Mouse (Mus musculus) MEL (cell line): Measurements from ENCODE around the gene Caprin1. TPM values are rescaled to one million over a fixed set of nuclear protein-coding genes. Genes with fewer than 3 reads are reported as not detected.

ENCODE experiments used
- DNase-seq: peaks from one replicate; pipeline ENCODE4 v3.0.0; 2011; ENCODE audit warnings: low read depth, low spot score
- H3K27ac ChIP-seq: 2 replicates; pipeline ENCODE4 v1.5.1; 2012; ENCODE audit warnings: low read depth, mild to moderate bottlenecking, control low read depth, low read length, moderate library complexity; ENCODE audit not compliant: control insufficient read depth
- H3K27me3 ChIP-seq, 2 experiments: fragments of 150-350 bp in 1 of 2; sonication (generic) in 1 of 2; 2 replicates each; pipeline ENCODE4 v1.6.1; 2012; ENCODE audit warnings: low read length in 2 of 2, mild to moderate bottlenecking in 2 of 2, improper control_type of control experiment in 1 of 2, moderate library complexity in 1 of 2; ENCODE audit not compliant: insufficient read depth in 2 of 2, control insufficient read depth in 1 of 2
- H3K36me3 ChIP-seq, 2 experiments: 2 replicates each; pipeline ENCODE4 v1.6.1; 2012 to 2014; ENCODE audit warnings: low read length in 2 of 2, improper control_type of control experiment in 1 of 2, inconsistent platforms in 1 of 2, mild to moderate bottlenecking in 1 of 2; ENCODE audit not compliant: insufficient read depth in 2 of 2, control insufficient read depth in 1 of 2
- H3K4me1 ChIP-seq, 2 experiments: fragments of 150-350 bp in 1 of 2; sonication (generic) in 1 of 2; 2 replicates each; pipeline ENCODE4 v1.6.1; 2012; ENCODE audit warnings: low read length in 2 of 2, improper control_type of control experiment in 1 of 2, mild to moderate bottlenecking in 1 of 2; ENCODE audit not compliant: insufficient read depth in 2 of 2, control insufficient read depth in 1 of 2
- H3K4me3 ChIP-seq, 2 experiments: fragments of 150-350 bp in 1 of 2; sonication (generic) in 1 of 2; 2 replicates each; pipeline ENCODE4 v1.5.1; 2012; ENCODE audit warnings: low read depth in 2 of 2, low read length in 2 of 2, mild to moderate bottlenecking in 2 of 2, moderate library complexity in 2 of 2, control low read depth in 1 of 2, improper control_type of control experiment in 1 of 2; ENCODE audit not compliant: control insufficient read depth in 1 of 2, insufficient read depth in 1 of 2
- H3K79me2 ChIP-seq: 2 replicates; pipeline ENCODE4 v1.6.1; 2012; ENCODE audit warnings: mild to moderate bottlenecking, low read length, moderate library complexity; ENCODE audit not compliant: control insufficient read depth, poor library complexity, insufficient read depth
- H3K9ac ChIP-seq: 2 replicates; pipeline ENCODE4 v1.6.1; 2012; ENCODE audit warnings: low read depth, mild to moderate bottlenecking, control low read depth, low read length, moderate library complexity; ENCODE audit not compliant: control insufficient read depth, poor library complexity, severe bottlenecking
- H3K9me3 ChIP-seq: fragments of 150-350 bp; sonication (generic); replicated peaks from 2 replicates; pipeline ENCODE4 v1.6.1; 2012; ENCODE audit warnings: mild to moderate bottlenecking, low read length, improper control_type of control experiment, moderate library complexity; ENCODE audit not compliant: insufficient read depth
- BHLHE40 ChIP-seq: IDR thresholded peaks from 2 replicates; pipeline ENCODE4 v1.6.1; 2012; ENCODE audit warnings: low read depth, mild to moderate bottlenecking, inconsistent platforms, low read length, improper control_type of control experiment, borderline replicate concordance
- CHD1 ChIP-seq: IDR thresholded peaks from 2 replicates; pipeline ENCODE4 v1.6.1; 2012; ENCODE audit warnings: low read depth, mild to moderate bottlenecking, inconsistent platforms, low read length, improper control_type of control experiment
- CHD2 ChIP-seq: IDR thresholded peaks from 2 replicates; pipeline ENCODE4 v1.6.1; 2011; ENCODE audit warnings: low read length, improper control_type of control experiment
- CTCF ChIP-seq, 3 experiments: IDR thresholded peaks in 2 of 3; conservative IDR thresholded peaks in 1 of 3; 2 replicates each; pipeline ENCODE4 v1.5.1; 2011 to 2012; ENCODE audit warnings: low read length in 3 of 3, low read depth in 2 of 3, mild to moderate bottlenecking in 2 of 3, improper control_type of control experiment in 1 of 3, inconsistent platforms in 1 of 3, mixed read lengths in 1 of 3, moderate library complexity in 1 of 3; ENCODE audit not compliant: control insufficient read depth in 1 of 3, insufficient read depth in 1 of 3, poor library complexity in 1 of 3, severe bottlenecking in 1 of 3
- EP300 ChIP-seq, 2 experiments: IDR thresholded peaks; 2 replicates each; pipeline ENCODE4 v1.6.1; 2011; ENCODE audit warnings: improper control_type of control experiment in 2 of 2, low read length in 2 of 2, low read depth in 1 of 2, mild to moderate bottlenecking in 1 of 2
- ETS1 ChIP-seq: IDR thresholded peaks from 2 replicates; pipeline ENCODE4 v1.6.1; 2012; ENCODE audit warnings: low read depth, mild to moderate bottlenecking, inconsistent platforms, low read length, improper control_type of control experiment, moderate library complexity
- GATA1 ChIP-seq: IDR thresholded peaks from 2 replicates; pipeline ENCODE4 v1.6.1; 2011; ENCODE audit warnings: low read depth, low read length, improper control_type of control experiment
- HCFC1 ChIP-seq: IDR thresholded peaks from 2 replicates; pipeline ENCODE4 v1.6.1; 2012; ENCODE audit warnings: low read depth, mild to moderate bottlenecking, inconsistent platforms, low read length, improper control_type of control experiment, moderate library complexity
- MAFK ChIP-seq: IDR thresholded peaks from 2 replicates; pipeline ENCODE4 v1.6.1; 2011; ENCODE audit warnings: low read depth, mild to moderate bottlenecking, low read length, improper control_type of control experiment, borderline replicate concordance
- MAX ChIP-seq: IDR thresholded peaks from 2 replicates; pipeline ENCODE4 v1.6.1; 2011; ENCODE audit warnings: low read length, improper control_type of control experiment
- MAZ ChIP-seq: IDR thresholded peaks from 2 replicates; pipeline ENCODE4 v1.6.1; 2012; ENCODE audit warnings: low read depth, mild to moderate bottlenecking, inconsistent platforms, low read length, improper control_type of control experiment
- MEF2A ChIP-seq: IDR thresholded peaks from 2 replicates; pipeline ENCODE4 v1.6.1; 2014; ENCODE audit warnings: low read depth, mild to moderate bottlenecking, inconsistent platforms, low read length, improper control_type of control experiment; ENCODE audit not compliant: poor library complexity, insufficient replicate concordance, severe bottlenecking; ENCODE audit errors: extremely low read depth
- MXI1 ChIP-seq: IDR thresholded peaks from 2 replicates; pipeline ENCODE4 v1.6.1; 2011; ENCODE audit warnings: mild to moderate bottlenecking, low read depth, low read length, improper control_type of control experiment
- MYB ChIP-seq: IDR thresholded peaks from 2 replicates; pipeline ENCODE4 v1.6.1; 2011; ENCODE audit warnings: mild to moderate bottlenecking, low read depth, low read length, improper control_type of control experiment
- MYC ChIP-seq: IDR thresholded peaks from 2 replicates; pipeline ENCODE4 v1.6.1; 2011; ENCODE audit warnings: low read depth, mild to moderate bottlenecking, low read length, improper control_type of control experiment, moderate library complexity
- NELFE ChIP-seq: IDR thresholded peaks from 2 replicates; pipeline ENCODE4 v1.6.1; 2011; ENCODE audit warnings: low read depth, low read length, improper control_type of control experiment
- POLR2A ChIP-seq, 2 experiments: IDR thresholded peaks; 2 replicates each; pipeline ENCODE4 v1.6.1; 2011 to 2012; ENCODE audit warnings: low read length in 2 of 2, mild to moderate bottlenecking in 2 of 2, control low read depth in 1 of 2, improper control_type of control experiment in 1 of 2, low read depth in 1 of 2, moderate library complexity in 1 of 2; ENCODE audit not compliant: control insufficient read depth in 1 of 2, insufficient read depth in 1 of 2, poor library complexity in 1 of 2
- RAD21 ChIP-seq: IDR thresholded peaks from 2 replicates; pipeline ENCODE4 v1.6.1; 2011; ENCODE audit warnings: mild to moderate bottlenecking, low read depth, low read length, improper control_type of control experiment
- RCOR1 ChIP-seq: IDR thresholded peaks from 2 replicates; pipeline ENCODE4 v1.6.1; 2012; ENCODE audit warnings: low read depth, mild to moderate bottlenecking, inconsistent platforms, low read length, improper control_type of control experiment
- SIN3A ChIP-seq: IDR thresholded peaks from 2 replicates; pipeline ENCODE4 v1.6.1; 2012; ENCODE audit warnings: low read length, improper control_type of control experiment, inconsistent platforms
- SMC3 ChIP-seq: IDR thresholded peaks from 2 replicates; pipeline ENCODE4 v1.6.1; 2011; ENCODE audit warnings: low read depth, low read length, improper control_type of control experiment
- TBP ChIP-seq: IDR thresholded peaks from 2 replicates; pipeline ENCODE4 v1.8.0; 2011; ENCODE audit warnings: low read depth, low read length, improper control_type of control experiment
- TCF12 ChIP-seq: IDR thresholded peaks from 2 replicates; pipeline ENCODE4 v1.6.1; 2014; ENCODE audit warnings: low read depth, mild to moderate bottlenecking, inconsistent platforms, low read length, improper control_type of control experiment, moderate library complexity
- UBTF ChIP-seq: IDR thresholded peaks from 2 replicates; pipeline ENCODE4 v1.6.1; 2012; ENCODE audit warnings: low read depth, mild to moderate bottlenecking, inconsistent platforms, low read length, improper control_type of control experiment, moderate library complexity, borderline replicate concordance; ENCODE audit not compliant: insufficient read depth
- USF1 ChIP-seq: IDR thresholded peaks from 2 replicates; pipeline ENCODE4 v1.6.1; 2014; ENCODE audit warnings: low read depth, mild to moderate bottlenecking, inconsistent platforms, low read length, improper control_type of control experiment, moderate library complexity
- USF2 ChIP-seq, 2 experiments: IDR thresholded peaks; 2 replicates each; pipeline ENCODE4 v1.6.1; 2011 to 2012; ENCODE audit warnings: improper control_type of control experiment in 2 of 2, low read length in 2 of 2, borderline replicate concordance in 1 of 2, inconsistent platforms in 1 of 2, low read depth in 1 of 2, mild to moderate bottlenecking in 1 of 2; ENCODE audit not compliant: insufficient read depth in 1 of 2
- ZKSCAN1 ChIP-seq: IDR thresholded peaks from 2 replicates; pipeline ENCODE4 v1.6.1; 2012; ENCODE audit warnings: low read depth, mild to moderate bottlenecking, inconsistent platforms, low read length, improper control_type of control experiment, moderate library complexity
- ZNF384 ChIP-seq: IDR thresholded peaks from 2 replicates; pipeline ENCODE4 v1.6.1; 2012; ENCODE audit warnings: low read depth, mild to moderate bottlenecking, inconsistent platforms, low read length, improper control_type of control experiment
- polyA plus RNA-seq, 2 experiments: library from polyadenylated mRNA; stranded (reverse) in 1 of 2; unstranded in 1 of 2; fragments of >175 nt in 1 of 2; fragments of >200 nt in 1 of 2; gene quantifications; 2 replicates each; pipeline versions ENCODE4 v1.2.1 to v1.2.4; 2012; ENCODE audit warnings: low replicate concordance in 2 of 2, low read depth in 1 of 2; ENCODE audit not compliant: insufficient read length in 2 of 2, insufficient read depth in 1 of 2, missing spikeins in 1 of 2
- total RNA-seq: library from RNA; depleted of rRNA; stranded (reverse); fragments of 300-350 nt; gene quantifications from 2 replicates; pipeline ENCODE4 v1.2.3, GENCODE M21; 2012

The Caprin1 gene
- total and polyA plus RNA-seq, 3 experiments, result 209 to 426 (median 239) TPM

- Histone ChIP-seq H3K9me3 (no peaks in the 10 kb centered on the region), H3K36me3 (peaks cover 28 to 37% of the 10 kb centered on the region in 2 experiments), H3K79me2 (peaks cover 45% of the 10 kb centered on the region), H3K4me3 (peak overlapping the region; percentile 63 to 79), H3K27ac (peak overlapping the region; percentile 94), H3K27me3 (no peaks in the 10 kb centered on the region), H3K9ac (peak overlapping the region; percentile 100), H3K4me1 (peaks cover 6 to 9% of the 10 kb centered on the region in 2 experiments; a peak in 3 of 4 replicates)
- DNase-seq, result peak; percentile 66
- TF ChIP-seq POLR2A (IDR thresholded peaks at IDR 0.05; ENCODE audit: control insufficient read depth in 1 of 2, insufficient read depth in 1 of 2, low read depth in 1 of 2, low read length in 2 of 2, poor library complexity in 1 of 2) (peak; percentile 3 to 31; a peak in 2 of 4 replicates), USF1 (peak; percentile 74), MYC (no peak), UBTF (0 out of 2 replicates have a peak, but pooled peaks have one; percentile 38), RCOR1 (no peak), MAX (peak; percentile 20; the same call in 1 of the 2 replicates), USF2 (IDR thresholded peaks at IDR 0.05; ENCODE audit: borderline replicate concordance in 1 of 2, insufficient read depth in 1 of 2, low read depth in 1 of 2, low read length in 2 of 2) (no peak), SIN3A (peak; percentile 69; the same call in 1 of the 2 replicates), MXI1 (0 out of 2 replicates have a peak, but pooled peaks have one; percentile 12), EP300 (IDR thresholded peaks at IDR 0.05; ENCODE audit: low read depth in 1 of 2, low read length in 2 of 2) (0 out of 4 replicates have a peak, but pooled peaks of 1 of the 2 experiments have one; percentile 2), HCFC1 (0 out of 2 replicates have a peak, but pooled peaks have one; percentile 51)
These were observed 1.1 kb downstream of the Caprin1 start for GRCm38 (mm10) chr2:103796211-103796860.

- Histone ChIP-seq H3K9ac (peak overlapping the region; percentile 100), H3K27ac (peak overlapping the region; percentile 94), H3K9me3 (no peaks in the 10 kb centered on the region), H3K36me3 (peaks cover 28 to 40% of the 10 kb centered on the region in 2 experiments), H3K4me3 (peak overlapping the region; percentile 63 to 79), H3K4me1 (peaks cover 6 to 9% of the 10 kb centered on the region in 2 experiments; a peak in 3 of 4 replicates), H3K27me3 (no peaks in the 10 kb centered on the region), H3K79me2 (peaks cover 49% of the 10 kb centered on the region)
- peak; percentile 89 for DNase-seq
- TF ChIP-seq MAFK (no peak), BHLHE40 (no peak), ZKSCAN1 (no peak), ETS1 (peak; percentile 41; the same call in 1 of the 2 replicates), MEF2A (no peak), USF1 (no peak), CHD2 (no peak), MYC (peak; percentile 98), ZNF384 (no peak), TCF12 (peak; percentile 41; the same call in 1 of the 2 replicates), SMC3 (no peak; the same call in 1 of the 2 replicates), RCOR1 (no peak), CHD1 (peak; percentile 93), POLR2A (IDR thresholded peaks at IDR 0.05; ENCODE audit: control insufficient read depth in 1 of 2, insufficient read depth in 1 of 2, low read depth in 1 of 2, low read length in 2 of 2, poor library complexity in 1 of 2) (peak in 1 of 2 experiments; percentile 81; a peak in 2 of 4 replicates), MYB (no peak), CTCF (IDR thresholded peaks at IDR 0.05 in 2 of 3, conservative IDR thresholded peaks at IDR 0.05 in 1 of 3; ENCODE audit: control insufficient read depth in 1 of 3, insufficient read depth in 1 of 3, low read depth in 2 of 3, low read length in 3 of 3, poor library complexity in 1 of 3, severe bottlenecking in 1 of 3) (no peak), EP300 (IDR thresholded peaks at IDR 0.05; ENCODE audit: low read depth in 1 of 2, low read length in 2 of 2) (0 out of 4 replicates have a peak, but pooled peaks of 1 of the 2 experiments have one; percentile 2), TBP (peak; percentile 68; the same call in 1 of the 2 replicates), NELFE (peak; percentile 65; the same call in 1 of the 2 replicates), GATA1 (no peak), RAD21 (no peak), MXI1 (peak; percentile 89), MAZ (peak; percentile 67; the same call in 1 of the 2 replicates)
These were observed 1.6 kb downstream of the Caprin1 start for GRCm38 (mm10) chr2:103795843-103796210.
